Mouse (Mus musculus) bone marrow, adult 2 months (tissue): ENCODE results near the gene Ifit3.

ENCODE experiments used
- CTCF ChIP-seq: fragments of 200-500 bp; IDR thresholded peaks from 2 replicates; pipeline ENCODE4 v1.5.1; 2011; ENCODE audit warnings: low read length, control low read depth; ENCODE audit not compliant: control insufficient read depth, insufficient read depth
- POLR2A ChIP-seq: fragments of 200-500 bp; IDR thresholded peaks from 2 replicates; pipeline ENCODE4 v1.6.1; 2011; ENCODE audit warnings: low read depth, mild to moderate bottlenecking, control low read depth, low read length, borderline replicate concordance; ENCODE audit not compliant: control insufficient read depth

DNA sequence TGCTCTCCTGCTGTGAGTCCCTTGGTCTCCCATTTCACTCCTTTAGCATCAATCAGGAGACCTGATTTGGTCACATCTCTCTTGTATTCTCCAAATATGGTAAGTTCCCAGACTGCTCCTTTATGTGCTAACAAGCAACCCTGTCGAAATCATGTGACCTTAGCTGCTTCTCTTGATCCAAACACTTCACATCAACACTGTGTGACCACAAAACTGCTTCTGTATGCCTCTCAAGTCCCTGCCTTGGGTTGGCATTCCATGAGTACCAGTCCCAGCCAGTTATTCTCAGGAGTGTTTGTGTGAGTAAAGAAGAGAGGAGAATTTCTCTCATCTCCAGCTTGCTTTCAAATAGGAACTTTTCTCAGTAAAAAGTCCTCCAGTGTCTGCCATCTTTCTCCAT, 6.2 kb upstream of the Ifit3 start:
- TF ChIP-seq POLR2A (no peak), CTCF (no peak)
